Comparison of ENCODE assay signal across 8 mouse cellular contexts in the genomic region with DNA sequence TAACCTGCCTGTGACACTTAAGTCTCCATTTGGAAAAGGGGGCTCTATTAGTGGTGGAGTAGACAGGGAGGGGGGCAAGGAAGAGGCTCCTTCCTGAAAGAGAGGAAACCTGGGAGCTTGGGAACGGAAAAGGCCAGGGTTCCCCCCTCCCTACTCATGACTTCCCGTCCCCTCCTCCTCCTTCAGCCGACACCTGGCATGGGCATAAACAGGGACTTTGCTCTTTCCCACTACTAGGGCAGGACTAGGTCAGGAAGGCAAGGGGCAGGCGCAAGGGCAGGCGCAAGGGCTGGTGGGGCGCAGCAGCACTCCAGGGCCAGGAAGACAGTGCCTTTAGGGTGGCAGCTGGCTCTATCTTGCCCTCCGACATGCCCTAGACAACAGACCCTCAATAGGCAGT. TPM values are rescaled to one million over a fixed set of nuclear protein-coding genes. Genes with fewer than 3 reads are reported as not detected.
A peak's percentile ranks its signal among the peaks of the same experiment; 100 is the strongest.
DNase-seq lines count a peak whose midpoint lies in the region; ATAC-seq and TF ChIP-seq lines count a peak whose summit lies in the region.

No protein-coding gene starts in this region.

- peak overlapping the region; percentile 57; the same call in 1 of the 2 replicates for H3K9ac ChIP-seq in embryonic facial prominence, embryonic 15.5 days
- H3K9ac ChIP-seq in limb, embryonic 11.5 days (ENCODE audit: low read length) = peak overlapping the region; percentile 65
- no peak overlapping the region for H3K9ac ChIP-seq in midbrain, postnatal 0 days (replicated peaks; ENCODE audit: low read length, poor library complexity, severe bottlenecking)

- peak overlapping the region; percentile 64 for H3K4me3 ChIP-seq in embryonic facial prominence, embryonic 15.5 days (replicated peaks)
- peak overlapping the region; percentile 57 for H3K4me3 ChIP-seq in limb, embryonic 11.5 days (ENCODE audit: low read depth, low read length)
- H3K4me3 ChIP-seq in midbrain, postnatal 0 days (ENCODE audit: low read depth, low read length) = 0 out of 2 replicates have a peak overlapping the region, but pooled peaks have one; percentile 5

- peak overlapping the region; percentile 95 for H3K4me2 ChIP-seq in embryonic facial prominence, embryonic 15.5 days (replicated peaks)
- peak overlapping the region; percentile 95 for H3K4me2 ChIP-seq in limb, embryonic 11.5 days (ENCODE audit: low read depth, severe bottlenecking)
- peak overlapping the region; percentile 88 for H3K4me2 ChIP-seq in midbrain, postnatal 0 days (ENCODE audit: low read depth, low read length, poor library complexity, severe bottlenecking)

- no peaks in the 10 kb centered on the region for H3K9me3 ChIP-seq in embryonic facial prominence, embryonic 15.5 days (replicated peaks)
- H3K9me3 ChIP-seq in limb, embryonic 11.5 days (ENCODE audit: control insufficient read depth, low read length) = no peaks in the 10 kb centered on the region
- H3K9me3 ChIP-seq in midbrain, postnatal 0 days (ENCODE audit: low read length) = no peaks in the 10 kb centered on the region

- no peaks in the 10 kb centered on the region for H3K27me3 ChIP-seq in embryonic facial prominence, embryonic 15.5 days
- 0 out of 2 replicates have a peak, but pooled peaks cover 6% of the 10 kb centered on the region for H3K27me3 ChIP-seq in limb, embryonic 11.5 days (ENCODE audit: control insufficient read depth, insufficient read depth, low read length)
- peaks cover 7% of the 10 kb centered on the region; the same call in 1 of the 2 replicates for H3K27me3 ChIP-seq in midbrain, postnatal 0 days (ENCODE audit: insufficient read depth, low read length)

- H3K36me3 ChIP-seq in embryonic facial prominence, embryonic 15.5 days = peaks cover 23% of the 10 kb centered on the region
- H3K36me3 ChIP-seq in limb, embryonic 11.5 days (ENCODE audit: control insufficient read depth, insufficient read depth, low read length) = no peaks in the 10 kb centered on the region
- no peaks in the 10 kb centered on the region for H3K36me3 ChIP-seq in midbrain, postnatal 0 days (ENCODE audit: insufficient read depth, low read length)

- H3K4me1 ChIP-seq in embryonic facial prominence, embryonic 15.5 days = peaks cover 61% of the 10 kb centered on the region
- peaks cover 44% of the 10 kb centered on the region for H3K4me1 ChIP-seq in limb, embryonic 11.5 days (ENCODE audit: control insufficient read depth, insufficient read depth, low read length)
- H3K4me1 ChIP-seq in midbrain, postnatal 0 days (ENCODE audit: insufficient read depth, low read length) = peaks cover 7% of the 10 kb centered on the region

- TF ChIP-seq CTCF in midbrain, postnatal 0 days (IDR thresholded peaks at IDR 0.05) = no peak

- no peak for ATAC-seq in embryonic facial prominence, embryonic 15.5 days (ENCODE audit: insufficient number of reproducible peaks, low FRiP score, low TSS enrichment, low read depth)
- no peak for ATAC-seq in limb, embryonic 11.5 days (ENCODE audit: insufficient number of reproducible peaks, low FRiP score, low TSS enrichment, low read depth)
- no peak for ATAC-seq in midbrain, postnatal 0 days (ENCODE audit: low FRiP score)
- ATAC-seq in erythroid progenitor cell, adult 5-6 weeks (replicated peaks; ENCODE audit: low FRiP score, poor library complexity, severe bottlenecking) = no peak

- 63% methylated on average over 7 of the region's 7 CpGs for WGBS in embryonic facial prominence, embryonic 15.5 days
- WGBS in limb, embryonic 11.5 days = 35% methylated on average over 7 of the region's 7 CpGs
- WGBS in midbrain, postnatal 0 days = 85% methylated on average over 7 of the region's 7 CpGs

- DNase-seq in cerebellum, adult 11-12 months = peak; percentile 48
- DNase-seq in cerebellum, adult 11 months = no peak
- peak; percentile 67 for DNase-seq in heart, postnatal 4 days
- DNase-seq in limb, embryonic 11.5 days (ENCODE audit: low spot score) = peak; percentile 36
- no peak for DNase-seq in midbrain, postnatal 0 days (ENCODE audit: low spot score)
- no peak for DNase-seq in left cerebral cortex, postnatal 4 days

- peak overlapping the region; percentile 91 for H3K27ac ChIP-seq in embryonic facial prominence, embryonic 15.5 days (replicated peaks)
- H3K27ac ChIP-seq in limb, embryonic 11.5 days (replicated peaks; ENCODE audit: low read depth, low read length) = no peak overlapping the region; the same call in 1 of the 2 replicates
- no peak overlapping the region for H3K27ac ChIP-seq in midbrain, postnatal 0 days (ENCODE audit: low read depth, low read length)

- intact Hi-C loops in left cerebral cortex, postnatal 4 days (cut with DNase I) = no loop called here

RNA-seq across cellular contexts. Expression of a gene that starts 2.8 kb away (rescaled TPM):
- polyA plus RNA-seq in embryonic facial prominence, embryonic 15.5 days (2015; fragmentation: Nextera tagmentation; extraction: Ambion mirVana) = 55.8 and 57.4 TPM in 2 replicates
- 10 to 100 TPM; 37.9 to 42.0 TPM for total RNA-seq in heart, postnatal 4 days (2021)
- polyA plus RNA-seq in limb, embryonic 11.5 days (2014; fragmentation: Nextera tagmentation; extraction: Ambion mirVana) = 42.4 and 47.7 TPM in 2 replicates
- 6.6 and 7.1 TPM in 2 replicates for total RNA-seq in midbrain, postnatal 0 days (2014; rRNA removed)
- 8.9 and 9.4 TPM in 2 replicates for polyA plus RNA-seq in midbrain, postnatal 0 days (2015; fragmentation: Nextera tagmentation; extraction: Ambion mirVana)
- not detected in 2 replicates for total RNA-seq in erythroid progenitor cell, adult 5-6 weeks (2015; ENCODE audit: low replicate concordance)
- total RNA-seq in erythroid progenitor cell, adult 5-6 weeks (2017; ENCODE audit: low replicate concordance) = not detected in 2 replicates
- total RNA-seq in left cerebral cortex, postnatal 4 days (2021) = 1 to 10 TPM; 5.0 to 6.4 TPM

RNA-seq across cellular contexts. Expression of a gene that starts 7.7 kb away (rescaled TPM):
- polyA plus RNA-seq in embryonic facial prominence, embryonic 15.5 days (2015; fragmentation: Nextera tagmentation; extraction: Ambion mirVana) = 71.8 and 72.2 TPM in 2 replicates
- 10 to 100 TPM; 24.9 to 28.0 TPM for total RNA-seq in heart, postnatal 4 days (2021)
- 46.4 and 47.2 TPM in 2 replicates for polyA plus RNA-seq in limb, embryonic 11.5 days (2014; fragmentation: Nextera tagmentation; extraction: Ambion mirVana)
- total RNA-seq in midbrain, postnatal 0 days (2014; rRNA removed) = 22.8 and 32.0 TPM in 2 replicates
- 42.4 and 48.7 TPM in 2 replicates for polyA plus RNA-seq in midbrain, postnatal 0 days (2015; fragmentation: Nextera tagmentation; extraction: Ambion mirVana)
- 17.7 and 35.6 TPM in 2 replicates for total RNA-seq in erythroid progenitor cell, adult 5-6 weeks (2015; ENCODE audit: low replicate concordance)
- total RNA-seq in erythroid progenitor cell, adult 5-6 weeks (2017; ENCODE audit: low replicate concordance) = 3.7 and 9.7 TPM in 2 replicates
- total RNA-seq in left cerebral cortex, postnatal 4 days (2021) = 10 to 100 TPM; 17.3 to 21.3 TPM

RNA-seq across cellular contexts. Expression of a gene that starts 18.9 kb away (rescaled TPM):
- 150 and 173 TPM in 2 replicates for polyA plus RNA-seq in embryonic facial prominence, embryonic 15.5 days (2015; fragmentation: Nextera tagmentation; extraction: Ambion mirVana)
- 10 to 100 TPM; 51.6 to 61.0 TPM for total RNA-seq in heart, postnatal 4 days (2021)
- 93.3 and 106 TPM in 2 replicates for polyA plus RNA-seq in limb, embryonic 11.5 days (2014; fragmentation: Nextera tagmentation; extraction: Ambion mirVana)
- total RNA-seq in midbrain, postnatal 0 days (2014; rRNA removed) = 198 and 223 TPM in 2 replicates
- 69.4 and 81.1 TPM in 2 replicates for polyA plus RNA-seq in midbrain, postnatal 0 days (2015; fragmentation: Nextera tagmentation; extraction: Ambion mirVana)
- 16.8 and 18.4 TPM in 2 replicates for total RNA-seq in erythroid progenitor cell, adult 5-6 weeks (2015; ENCODE audit: low replicate concordance)
- 8.3 TPM in 1 of 2 replicates, not detected in the other for total RNA-seq in erythroid progenitor cell, adult 5-6 weeks (2017; ENCODE audit: low replicate concordance)
- total RNA-seq in left cerebral cortex, postnatal 4 days (2021) = 10 to 100 TPM; 54.0 to 59.7 TPM

RNA-seq across cellular contexts. Expression of a gene that starts 32.0 kb away (rescaled TPM):
- polyA plus RNA-seq in embryonic facial prominence, embryonic 15.5 days (2015; fragmentation: Nextera tagmentation; extraction: Ambion mirVana) = 5.0 and 5.9 TPM in 2 replicates
- 1 to 10 TPM; 1.3 to 1.6 TPM for total RNA-seq in heart, postnatal 4 days (2021)
- 4.0 and 5.5 TPM in 2 replicates for polyA plus RNA-seq in limb, embryonic 11.5 days (2014; fragmentation: Nextera tagmentation; extraction: Ambion mirVana)
- 112 and 124 TPM in 2 replicates for total RNA-seq in midbrain, postnatal 0 days (2014; rRNA removed)
- 69.1 TPM in 2 replicates for polyA plus RNA-seq in midbrain, postnatal 0 days (2015; fragmentation: Nextera tagmentation; extraction: Ambion mirVana)
- 1.3 TPM in 1 of 2 replicates, not detected in the other for total RNA-seq in erythroid progenitor cell, adult 5-6 weeks (2015; ENCODE audit: low replicate concordance)
- not detected in 2 replicates for total RNA-seq in erythroid progenitor cell, adult 5-6 weeks (2017; ENCODE audit: low replicate concordance)
- 100 to 1,000 TPM; 128 to 133 TPM for total RNA-seq in left cerebral cortex, postnatal 4 days (2021)

RNA-seq across cellular contexts. Expression of a gene that starts 32.3 kb away (rescaled TPM):
- 294 and 310 TPM in 2 replicates for polyA plus RNA-seq in embryonic facial prominence, embryonic 15.5 days (2015; fragmentation: Nextera tagmentation; extraction: Ambion mirVana)
- total RNA-seq in heart, postnatal 4 days (2021) = 100 to 1,000 TPM; 100 to 104 TPM
- polyA plus RNA-seq in limb, embryonic 11.5 days (2014; fragmentation: Nextera tagmentation; extraction: Ambion mirVana) = 272 and 295 TPM in 2 replicates
- total RNA-seq in midbrain, postnatal 0 days (2014; rRNA removed) = 74.7 and 93.9 TPM in 2 replicates
- 219 TPM in 2 replicates for polyA plus RNA-seq in midbrain, postnatal 0 days (2015; fragmentation: Nextera tagmentation; extraction: Ambion mirVana)
- total RNA-seq in erythroid progenitor cell, adult 5-6 weeks (2015; ENCODE audit: low replicate concordance) = 39.0 and 64.2 TPM in 2 replicates
- 7.2 and 29.1 TPM in 2 replicates for total RNA-seq in erythroid progenitor cell, adult 5-6 weeks (2017; ENCODE audit: low replicate concordance)
- total RNA-seq in left cerebral cortex, postnatal 4 days (2021) = 100 to 1,000 TPM in 1 of 2 experiments, 10 to 100 TPM in 1; 86.2 to 106 TPM

Comparison
In these comparisons a context has a peak if more than half of its experiments do, and no peak if none do; other contexts are left out.
1. DNase-seq: peak in cerebellum, adult 11-12 months (single experiment), heart, postnatal 4 days (single experiment) and limb, embryonic 11.5 days (single experiment); none in cerebellum, adult 11 months (single experiment), midbrain, postnatal 0 days (single experiment) and left cerebral cortex, postnatal 4 days (single experiment).
2. H3K4me3 ChIP-seq: peak in every context shown above with its lines; median percentile 64 in embryonic facial prominence, embryonic 15.5 days; 57 in limb, embryonic 11.5 days; 5 in midbrain, postnatal 0 days.
3. Peak in every context shown above with its lines, with median percentiles within 50 percentile points of each other: H3K4me2 ChIP-seq.